Mouse (Mus musculus) lung, postnatal 25 days (tissue): Measurements from ENCODE around the gene Emx1.

Experiments
- DNase-seq: peaks from one replicate; pipeline ENCODE4 v3.0.0; 2022; ENCODE audit warnings: low spot score

Emx1 gene

GRCm38 (mm10) chr6:85230762-85231161 lies 43.5 kb downstream of the Emx1 start:
- DNase-seq, result no peak

DNA sequence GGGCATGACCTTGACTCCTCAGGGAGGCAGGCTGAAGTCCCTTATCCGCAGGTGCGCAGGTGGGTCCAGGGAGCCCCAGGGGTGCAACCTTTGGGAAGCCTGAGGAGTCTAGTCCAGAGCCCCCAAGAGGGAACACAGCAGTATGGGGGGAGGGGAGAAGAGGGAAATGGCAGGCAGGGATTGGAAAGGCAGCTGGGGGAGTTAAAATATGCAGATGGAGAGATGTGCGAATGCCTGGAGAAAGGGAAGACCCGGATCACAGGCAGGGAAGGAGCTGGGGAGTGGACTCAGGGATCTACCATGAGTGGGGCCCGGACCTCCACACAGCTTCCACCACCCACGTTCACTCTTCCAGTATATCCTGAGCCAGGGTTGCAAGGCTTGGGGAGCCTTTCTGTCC lies 44.2 kb downstream of the Emx1 start:
- DNase-seq, result no peak

- DNase-seq, result no peak
Measured at GRCm38 (mm10) chr6:85232045-85232444, 44.8 kb downstream of the Emx1 start.

- DNase-seq, result no peak
Measured at GRCm38 (mm10) chr6:85232836-85233623, 45.8 kb downstream of the Emx1 start.

DNA sequence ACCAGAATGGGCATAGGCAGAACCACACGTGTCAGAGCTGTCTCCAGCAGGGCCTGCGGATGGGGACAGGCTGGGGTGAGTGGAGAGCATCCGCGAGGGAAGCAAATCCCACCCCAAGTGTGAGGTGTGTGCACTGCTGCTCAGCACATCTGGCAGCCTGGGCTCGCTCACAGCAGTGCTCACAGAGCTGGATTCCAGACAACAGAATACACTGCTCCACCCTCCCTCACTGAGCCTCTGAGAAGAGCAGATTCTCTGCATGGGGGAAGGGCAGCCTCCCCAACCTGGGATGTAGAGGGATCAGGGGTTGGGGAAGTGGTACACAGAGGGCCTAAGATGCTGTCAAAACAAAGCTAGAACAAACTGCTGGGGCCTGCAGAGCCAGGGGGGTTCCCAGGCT lies 47.6 kb downstream of the Emx1 start:
- DNase-seq, result no peak

DNA sequence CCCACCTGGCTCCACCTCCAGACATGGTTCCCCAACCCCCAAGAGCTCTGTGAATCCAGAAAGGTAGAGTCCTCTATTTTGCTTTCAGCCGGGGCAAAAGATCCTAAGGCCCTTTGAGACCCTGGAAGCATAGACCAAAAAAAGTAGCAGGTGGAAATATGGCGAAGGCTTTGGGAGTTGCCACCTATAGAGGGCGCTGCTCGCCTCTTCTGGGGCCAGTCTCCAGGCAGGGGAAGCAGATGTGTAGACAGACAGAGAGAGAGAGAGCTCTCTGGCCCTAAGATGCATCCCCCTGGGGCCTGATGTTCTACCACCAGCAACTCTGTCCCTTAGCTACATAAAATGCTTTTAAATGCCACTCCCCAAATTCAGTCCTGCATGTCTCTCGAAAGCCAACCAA lies 49.8 kb downstream of the Emx1 start:
- DNase-seq, result no peak

DNA sequence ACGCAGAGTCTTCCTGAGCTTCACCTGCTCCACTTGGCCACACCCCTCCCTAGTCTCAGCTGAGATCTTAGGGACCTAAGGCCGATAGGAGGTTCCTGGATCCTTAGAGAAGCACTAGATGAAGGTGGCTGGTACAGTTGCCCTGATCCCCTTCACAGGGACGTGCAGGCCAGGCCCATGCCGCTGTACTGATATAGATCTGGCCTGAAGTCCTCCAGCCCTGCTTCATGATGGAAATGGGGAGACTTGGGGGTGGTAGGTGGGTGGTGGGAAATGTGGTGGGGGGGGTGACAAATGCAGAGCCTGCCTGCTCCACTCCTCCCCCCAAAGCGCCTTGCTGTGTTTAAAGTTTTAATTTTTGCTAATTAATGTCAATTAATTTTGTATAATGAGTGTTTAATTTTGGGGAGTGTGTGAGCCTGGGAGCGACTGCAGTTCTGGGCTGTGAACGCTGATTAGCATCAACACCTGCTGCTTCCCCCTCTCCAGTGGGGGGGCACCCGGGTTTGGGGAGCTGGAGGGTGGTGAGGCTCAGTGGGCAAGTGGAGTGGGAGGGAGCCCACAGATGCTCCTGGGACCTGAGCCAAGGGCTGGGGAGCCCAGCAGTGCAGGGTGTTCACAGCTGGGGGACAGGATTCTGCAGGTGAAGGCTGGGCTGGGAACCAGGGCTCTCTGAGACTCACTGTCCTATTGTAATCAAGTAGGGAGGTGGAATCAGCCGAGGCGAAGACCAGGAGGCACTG lies 50.5 kb downstream of the Emx1 start:
- DNase-seq, result no peak

DNA sequence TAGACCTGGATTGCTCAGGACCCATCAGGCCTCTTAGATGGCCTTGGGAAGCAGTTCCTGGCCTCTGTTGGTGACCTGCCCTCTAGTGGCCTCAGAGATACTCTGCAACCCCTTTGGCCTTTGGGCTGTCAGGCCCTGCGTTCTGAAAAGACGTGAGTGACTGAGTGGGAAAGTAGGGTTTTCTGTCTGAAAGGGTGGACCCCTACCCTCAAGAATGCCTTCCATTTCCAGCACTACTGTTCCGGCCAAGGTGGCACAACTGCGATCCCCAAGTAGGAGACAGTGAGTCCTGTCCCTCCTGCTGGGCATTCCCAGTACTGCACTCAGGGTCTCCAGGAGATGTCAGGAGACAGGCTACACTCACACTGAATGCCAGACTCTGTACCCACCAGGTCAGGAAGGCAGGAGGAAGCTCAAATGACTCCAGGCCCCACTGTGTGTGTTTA lies 51.8 kb downstream of the Emx1 start:
- peak; percentile 43 for DNase-seq

DNA sequence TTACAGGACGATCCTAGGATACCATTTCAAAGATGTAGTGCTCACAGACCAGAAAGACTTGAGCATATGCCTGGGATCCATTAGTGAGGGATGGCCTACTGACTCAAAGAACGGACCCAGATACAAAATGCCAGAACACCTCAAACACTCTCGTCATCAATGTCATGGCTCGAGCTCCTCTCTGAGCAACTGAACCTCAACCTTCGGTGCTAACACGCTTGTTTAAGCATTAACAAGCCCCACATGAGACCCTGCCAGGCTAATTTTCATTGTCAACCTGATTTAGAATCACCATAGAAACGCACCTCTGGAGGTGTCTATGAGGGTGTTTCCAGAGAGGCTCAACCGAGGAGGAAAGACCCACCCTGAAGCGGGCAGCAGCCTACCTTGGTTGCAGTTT lies 62.6 kb downstream of the Emx1 start:
- no peak for DNase-seq

DNA sequence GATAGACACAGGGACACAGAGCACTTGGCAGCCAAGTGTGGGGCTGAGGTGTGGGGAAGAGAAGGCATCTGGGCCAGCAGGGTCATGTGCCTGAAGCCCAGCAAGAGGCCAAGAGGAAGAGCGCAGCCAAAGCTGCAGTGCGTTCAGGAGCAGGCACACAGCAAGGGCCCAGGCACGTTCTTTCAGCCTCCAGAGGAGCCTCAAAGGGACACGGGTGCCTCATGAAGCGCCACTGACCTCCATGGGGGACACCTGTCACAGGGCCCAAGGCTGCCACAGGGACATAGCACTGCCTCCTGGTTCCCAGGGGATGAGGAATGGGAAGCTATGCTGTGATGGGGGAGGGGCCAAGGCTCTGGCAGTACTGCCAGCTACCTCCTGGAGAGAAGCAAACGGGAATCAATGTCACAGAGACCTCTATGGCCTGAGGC lies 63.6 kb downstream of the Emx1 start:
- DNase-seq, result no peak

GRCm38 (mm10) chr6:85252251-85253058 lies 65.2 kb downstream of the Emx1 start:
- no peak for DNase-seq

- no peak for DNase-seq
Measured at GRCm38 (mm10) chr6:85253275-85253674, 66.0 kb downstream of the Emx1 start.
